Mouse (Mus musculus): Measurements from ENCODE around the gene Gm5458.
"Not testable (repeated sequence)": the region's sequence is repeated elsewhere in the genome, so short reads cannot be mapped to it uniquely, and the experiment has no call there.

Gm5458 gene

GRCm38 (mm10) chr14:19602481-19602880 lies at the start of gene Gm5458:
Gene Gm5458 (minus strand): TSS chr14:19602581.
- DNase-seq, result not testable (repeated sequence)

GRCm38 (mm10) chr14:19646232-19646631 lies 43.9 kb upstream of the Gm5458 start:
- DNase-seq, result no peak

GRCm38 (mm10) chr14:19584804-19585667 lies 17.3 kb downstream of the Gm5458 start, which contains the start of gene Gm2237:
Gene Gm2237 (minus strand): TSS chr14:19585135.
- DNase-seq, result peak; percentile 15

GRCm38 (mm10) chr14:19549863-19550262 lies 52.5 kb downstream of the Gm5458 start, which contains the start of gene Gm2244:
Gene Gm2244 (minus strand): TSS chr14:19549963.
- not testable (repeated sequence) for DNase-seq

Data from kidney, adult 11 months (tissue).